In genomic region chr2:164414581-164414980, GRCm38 (mm10) we compare ENCODE assay signal across 9 mouse cellular contexts. TPM values are rescaled to one million over a fixed set of nuclear protein-coding genes. Genes with fewer than 3 reads are reported as not detected.
A peak's percentile ranks its signal among the peaks of the same experiment; 100 is the strongest.
DNase-seq lines count a peak whose midpoint lies in the region; ATAC-seq and TF ChIP-seq lines count a peak whose summit lies in the region.
"Had no signal": no experiment of that assay in that cellular context is flagged by ENCODE, and none has a peak within 500 bp of the region (broad histone marks: within the 10 kb centered on the region; RNA-seq: fewer than 3 reads in every experiment).

No protein-coding gene starts in this region.

- no peak for ATAC-seq in forebrain, embryonic 16.5 days
- no peak for ATAC-seq in limb, embryonic 15.5 days (ENCODE audit: insufficient number of reproducible peaks, low FRiP score, low TSS enrichment, low read depth)
- no peak for ATAC-seq in stomach, embryonic 15.5 days (ENCODE audit: insufficient read depth, low FRiP score, low read depth)

- TF ChIP-seq POLR2A in spleen, adult 2 months (IDR thresholded peaks at IDR 0.05; ENCODE audit: low read depth, low read length), result no peak

- H3K4me2 ChIP-seq in forebrain, embryonic 16.5 days (ENCODE audit: low read length), result peak overlapping the region; percentile 38
- peak overlapping the region; percentile 46 for H3K4me2 ChIP-seq in limb, embryonic 15.5 days
- peak overlapping the region; percentile 44 for H3K4me2 ChIP-seq in stomach, embryonic 15.5 days

- no peaks in the 10 kb centered on the region for H3K9me3 ChIP-seq in forebrain, embryonic 16.5 days (ENCODE audit: control insufficient read depth, low read length)
- no peaks in the 10 kb centered on the region for H3K9me3 ChIP-seq in limb, embryonic 15.5 days
- no peaks in the 10 kb centered on the region for H3K9me3 ChIP-seq in stomach, embryonic 15.5 days

- WGBS in spleen, adult 2 months, result 49% methylated on average over 10 of the region's 10 CpGs
- WGBS in forebrain, embryonic 16.5 days, result 72% methylated on average over 10 of the region's 10 CpGs
- WGBS in limb, embryonic 15.5 days, result 66% methylated on average over 10 of the region's 10 CpGs
- 64% methylated on average over 10 of the region's 10 CpGs for WGBS in stomach, embryonic 15.5 days

- peaks cover 17% of the 10 kb centered on the region for H3K4me1 ChIP-seq in spleen, adult 2 months (ENCODE audit: control insufficient read depth, insufficient read depth, insufficient read length)
- H3K4me1 ChIP-seq in forebrain, embryonic 16.5 days (replicated peaks; ENCODE audit: control insufficient read depth, insufficient read depth, low read length), result 0 out of 2 replicates have a peak, but pooled peaks cover 3% of the 10 kb centered on the region
- peaks cover 9% of the 10 kb centered on the region for H3K4me1 ChIP-seq in limb, embryonic 15.5 days
- H3K4me1 ChIP-seq in stomach, embryonic 15.5 days, result no peaks in the 10 kb centered on the region; the same call in 1 of the 2 replicates

- H3K27me3 ChIP-seq in spleen, adult 2 months (ENCODE audit: control insufficient read depth, insufficient read depth, low read length), result no peaks in the 10 kb centered on the region
- H3K27me3 ChIP-seq in forebrain, embryonic 16.5 days (replicated peaks; ENCODE audit: control insufficient read depth, insufficient read depth, low read length), result peaks cover 6% of the 10 kb centered on the region; the same call in 1 of the 2 replicates
- H3K27me3 ChIP-seq in limb, embryonic 15.5 days, result peaks cover 34% of the 10 kb centered on the region
- 0 out of 2 replicates have a peak, but pooled peaks cover 7% of the 10 kb centered on the region for H3K27me3 ChIP-seq in stomach, embryonic 15.5 days (replicated peaks)

- no peak for TF ChIP-seq CTCF in spleen, adult 2 months (IDR thresholded peaks at IDR 0.05; ENCODE audit: extremely low read depth, insufficient read depth, insufficient read length, insufficient replicate concordance)
- TF ChIP-seq CTCF in layer of hippocampus, adult 2 months (conservative IDR thresholded peaks at IDR 0.05), result no peak

- 0 out of 2 replicates have a peak overlapping the region, but pooled peaks have one; percentile 19 for H3K9ac ChIP-seq in forebrain, embryonic 16.5 days (replicated peaks; ENCODE audit: low read depth, low read length)
- H3K9ac ChIP-seq in limb, embryonic 15.5 days, result no peak overlapping the region
- no peak overlapping the region for H3K9ac ChIP-seq in stomach, embryonic 15.5 days

- H3K27ac ChIP-seq in spleen, adult 2 months (ENCODE audit: insufficient read depth, low read length), result peak overlapping the region; percentile 59
- no peak overlapping the region for H3K27ac ChIP-seq in forebrain, embryonic 16.5 days (ENCODE audit: low read length)
- no peak overlapping the region for H3K27ac ChIP-seq in limb, embryonic 15.5 days
- no peak overlapping the region for H3K27ac ChIP-seq in stomach, embryonic 15.5 days
- H3K27ac ChIP-seq in layer of hippocampus, adult 2 months, result no peak overlapping the region

- H3K36me3 ChIP-seq in spleen, adult 2 months (ENCODE audit: control insufficient read depth, insufficient read depth, low read length), result no peaks in the 10 kb centered on the region
- no peaks in the 10 kb centered on the region for H3K36me3 ChIP-seq in forebrain, embryonic 16.5 days (ENCODE audit: control insufficient read depth, insufficient read depth)
- no peaks in the 10 kb centered on the region for H3K36me3 ChIP-seq in limb, embryonic 15.5 days
- H3K36me3 ChIP-seq in stomach, embryonic 15.5 days, result no peaks in the 10 kb centered on the region

- DNase-seq in spleen, adult 2 months (ENCODE audit: low read depth in 1 of 2, low spot score in 2 of 2), result peak in 1 of 2 experiments; percentile 39
- no peak for DNase-seq in spleen, postnatal 4 days (ENCODE audit: low spot score in 2 of 2)
- no peak for DNase-seq in layer of hippocampus, adult 2 months (ENCODE audit: low spot score in 2 of 2)
- no peak for DNase-seq in lung, postnatal 36 days
- no peak for DNase-seq in layer of hippocampus, postnatal 36 days
- DNase-seq: layer of hippocampus, adult 9-11 months had no signal

- peak overlapping the region; percentile 43; the same call in 1 of the 2 replicates for H3K4me3 ChIP-seq in spleen, adult 2 months (ENCODE audit: extremely low read depth, insufficient read depth, insufficient read length)
- no peak overlapping the region; the same call in 1 of the 2 replicates for H3K4me3 ChIP-seq in forebrain, embryonic 16.5 days (replicated peaks; ENCODE audit: low read length)
- H3K4me3 ChIP-seq in limb, embryonic 15.5 days, result peak overlapping the region; percentile 25
- H3K4me3 ChIP-seq in stomach, embryonic 15.5 days (replicated peaks), result no peak overlapping the region
- H3K4me3 ChIP-seq in layer of hippocampus, adult 2 months, result no peak overlapping the region

RNA-seq across cellular contexts. Expression of gene Matn4, which starts 9.6 kb away (rescaled TPM):
- 0.82 and 1.2 TPM in 2 replicates for polyA plus RNA-seq in spleen, adult 2 months (2012; rRNA removed)
- 2.0 and 3.1 TPM in 2 replicates for polyA plus RNA-seq in forebrain, embryonic 16.5 days (2015; fragmentation: Nextera tagmentation; extraction: Ambion mirVana)
- polyA plus RNA-seq in limb, embryonic 15.5 days (2015; fragmentation: Nextera tagmentation; extraction: Ambion mirVana), result 108 and 113 TPM in 2 replicates
- 12.4 and 14.7 TPM in 2 replicates for polyA plus RNA-seq in stomach, embryonic 15.5 days (2015; fragmentation: Nextera tagmentation; extraction: Ambion mirVana)
- 10 to 100 TPM; 10.3 to 11.2 TPM for total RNA-seq in layer of hippocampus, adult 2 months (2021)
- total RNA-seq in layer of hippocampus, postnatal 36 days (2021), result 10 to 100 TPM; 13.0 to 13.4 TPM

RNA-seq across cellular contexts. Expression of gene Rbpjl, which starts 11.6 kb away (rescaled TPM):
- polyA plus RNA-seq in spleen, adult 2 months (2012; rRNA removed), result 19.0 and 39.4 TPM in 2 replicates
- 0.10 and 0.11 TPM in 2 replicates for polyA plus RNA-seq in forebrain, embryonic 16.5 days (2015; fragmentation: Nextera tagmentation; extraction: Ambion mirVana)
- polyA plus RNA-seq in limb, embryonic 15.5 days (2015; fragmentation: Nextera tagmentation; extraction: Ambion mirVana), result 1.2 and 1.3 TPM in 2 replicates
- 49.2 and 72.3 TPM in 2 replicates for polyA plus RNA-seq in stomach, embryonic 15.5 days (2015; fragmentation: Nextera tagmentation; extraction: Ambion mirVana)
- total RNA-seq in layer of hippocampus, adult 2 months (2021), result under 1 TPM; 0.07 to 0.46 TPM
- under 1 TPM; 0.35 to 0.46 TPM for total RNA-seq in layer of hippocampus, postnatal 36 days (2021)

RNA-seq across cellular contexts. Expression of gene Slpi, which starts 25.7 kb away (rescaled TPM):
- polyA plus RNA-seq in spleen, adult 2 months (2012; rRNA removed), result 33.5 and 77.7 TPM in 2 replicates
- not detected in 2 replicates for polyA plus RNA-seq in forebrain, embryonic 16.5 days (2015; fragmentation: Nextera tagmentation; extraction: Ambion mirVana)
- 4.3 TPM in 2 replicates for polyA plus RNA-seq in limb, embryonic 15.5 days (2015; fragmentation: Nextera tagmentation; extraction: Ambion mirVana)
- polyA plus RNA-seq in stomach, embryonic 15.5 days (2015; fragmentation: Nextera tagmentation; extraction: Ambion mirVana), result 5.2 and 12.0 TPM in 2 replicates
- 1 to 10 TPM in 1 of 2 experiments, not detected in 1; 1.8 TPM for total RNA-seq in layer of hippocampus, adult 2 months (2021)
- total RNA-seq in layer of hippocampus, postnatal 36 days (2021), result 1 to 10 TPM in 1 of 2 experiments, under 1 TPM in 1; 0.85 to 1.4 TPM

RNA-seq across cellular contexts. Expression of gene Sdc4, which starts 29.1 kb away (rescaled TPM):
- polyA plus RNA-seq in spleen, adult 2 months (2012; rRNA removed), result 21.0 and 25.0 TPM in 2 replicates
- polyA plus RNA-seq in forebrain, embryonic 16.5 days (2015; fragmentation: Nextera tagmentation; extraction: Ambion mirVana), result 5.1 and 8.2 TPM in 2 replicates
- 107 and 110 TPM in 2 replicates for polyA plus RNA-seq in limb, embryonic 15.5 days (2015; fragmentation: Nextera tagmentation; extraction: Ambion mirVana)
- polyA plus RNA-seq in stomach, embryonic 15.5 days (2015; fragmentation: Nextera tagmentation; extraction: Ambion mirVana), result 132 and 135 TPM in 2 replicates
- 100 to 1,000 TPM; 122 to 137 TPM for total RNA-seq in layer of hippocampus, adult 2 months (2021)
- total RNA-seq in layer of hippocampus, postnatal 36 days (2021), result 100 to 1,000 TPM; 102 to 129 TPM

RNA-seq across cellular contexts. Expression of gene Sys1, which starts 42.2 kb away (rescaled TPM):
- 111 and 172 TPM in 2 replicates for polyA plus RNA-seq in spleen, adult 2 months (2012; rRNA removed)
- polyA plus RNA-seq in forebrain, embryonic 16.5 days (2015; fragmentation: Nextera tagmentation; extraction: Ambion mirVana), result 69.5 and 76.9 TPM in 2 replicates
- 54.5 and 61.2 TPM in 2 replicates for polyA plus RNA-seq in limb, embryonic 15.5 days (2015; fragmentation: Nextera tagmentation; extraction: Ambion mirVana)
- 60.6 and 61.8 TPM in 2 replicates for polyA plus RNA-seq in stomach, embryonic 15.5 days (2015; fragmentation: Nextera tagmentation; extraction: Ambion mirVana)
- 10 to 100 TPM; 40.8 to 41.0 TPM for total RNA-seq in layer of hippocampus, adult 2 months (2021)
- total RNA-seq in layer of hippocampus, postnatal 36 days (2021), result 10 to 100 TPM; 37.7 to 42.3 TPM

Comparison
In these comparisons a context has a peak if more than half of its experiments do, and no peak if none do; other contexts are left out.
1. H3K4me3 ChIP-seq: peak in spleen, adult 2 months (single experiment) and limb, embryonic 15.5 days (single experiment); none in forebrain, embryonic 16.5 days (single experiment), stomach, embryonic 15.5 days (single experiment) and layer of hippocampus, adult 2 months (single experiment).
2. Peak in every context shown above with its lines, with median percentiles within 50 percentile points of each other: H3K4me2 ChIP-seq.